10 mouse cellular contexts compared by ENCODE assay signal in genomic region chr8:92846684-92847083, GRCm38 (mm10). TPM values are rescaled to one million over a fixed set of nuclear protein-coding genes. Genes with fewer than 3 reads are reported as not detected.
DNase-seq lines count a peak whose midpoint lies in the region; ATAC-seq and TF ChIP-seq lines count a peak whose summit lies in the region.
"Had no signal": no experiment of that assay in that cellular context is flagged by ENCODE, and none has a peak within 500 bp of the region (broad histone marks: within the 10 kb centered on the region; RNA-seq: fewer than 3 reads in every experiment).

No protein-coding gene starts in this region.

- no peak for ATAC-seq in liver, postnatal 0 days
- no peak for ATAC-seq in CD4-positive, CD25-positive, alpha-beta regulatory T cell, adult 4 months

- no peaks in the 10 kb centered on the region for H3K4me1 ChIP-seq in liver, postnatal 0 days (ENCODE audit: insufficient read depth)
- no peaks in the 10 kb centered on the region for H3K4me1 ChIP-seq in cerebellum, adult 2 months (ENCODE audit: control insufficient read depth, insufficient read depth, low read length)

- no peak for TF ChIP-seq CTCF in liver, postnatal 0 days (IDR thresholded peaks at IDR 0.05; ENCODE audit: low read depth)
- TF ChIP-seq CTCF in cerebellum, adult 2 months (IDR thresholded peaks at IDR 0.05; ENCODE audit: borderline replicate concordance, insufficient read depth, low read depth, low read length) = no peak

- WGBS in liver, postnatal 0 days (ENCODE audit: insufficient replicate concordance) = 10% methylated on average over 3 of the region's 3 CpGs
- WGBS in cerebellum, adult 2 months = 18% methylated on average over 3 of the region's 3 CpGs

- no peaks in the 10 kb centered on the region for H3K9me3 ChIP-seq in liver, postnatal 0 days (ENCODE audit: low read length)

- TF ChIP-seq POLR2A in cerebellum, adult 2 months (IDR thresholded peaks at IDR 0.05; ENCODE audit: borderline replicate concordance, insufficient read depth, low read length) = no peak

- no peaks in the 10 kb centered on the region for H3K36me3 ChIP-seq in liver, postnatal 0 days (replicated peaks; ENCODE audit: insufficient read depth, low read length)

- H3K27me3 ChIP-seq in liver, postnatal 0 days (ENCODE audit: insufficient read depth, low read length) = no peaks in the 10 kb centered on the region
- H3K27me3 ChIP-seq in cerebellum, adult 2 months (ENCODE audit: control insufficient read depth, insufficient read depth, low read length) = no peaks in the 10 kb centered on the region

- 0 out of 2 replicates have a peak overlapping the region, but pooled peaks have one; percentile 13 for H3K4me2 ChIP-seq in liver, postnatal 0 days (ENCODE audit: low read depth, low read length)

- no peak for TF ChIP-seq EP300 in liver, postnatal 0 days (IDR thresholded peaks at IDR 0.05; ENCODE audit: low read depth)

- no peak overlapping the region for H3K9ac ChIP-seq in liver, postnatal 0 days (replicated peaks)

- H3K27ac ChIP-seq in liver, postnatal 0 days (ENCODE audit: low read depth) = no peak overlapping the region
- no peak overlapping the region for H3K27ac ChIP-seq in cerebellum, adult 2 months (ENCODE audit: insufficient read depth, low read length)

- H3K4me3 ChIP-seq in liver, postnatal 0 days (ENCODE audit: low read depth, low read length) = no peak overlapping the region
- no peak overlapping the region for H3K4me3 ChIP-seq in cerebellum, adult 2 months (replicated peaks; ENCODE audit: insufficient read depth, low read depth, low read length)

- DNase-seq in heart, adult 11 months = peak; percentile 91
- DNase-seq in heart, adult 9 months (ENCODE audit: low spot score in 2 of 2) = no peak
- DNase-seq in urinary bladder, postnatal 14 days (ENCODE audit: low spot score) = peak; percentile 44
- no peak for DNase-seq in urinary bladder, postnatal 36 days (ENCODE audit: low spot score in 2 of 2)
- DNase-seq in liver, postnatal 0 days = no peak
- DNase-seq in testis, postnatal 14 days (ENCODE audit: low spot score) = peak; percentile 40
- DNase-seq in cerebellum, adult 2 months = no peak

RNA-seq across cellular contexts. Expression of gene Lpcat2, which starts 8.5 kb away (rescaled TPM):
- 8.6 and 9.0 TPM in 2 replicates for polyA plus RNA-seq in liver, postnatal 0 days (2015; fragmentation: Nextera tagmentation; extraction: Ambion mirVana)
- polyA plus RNA-seq in CD4-positive, CD25-positive, alpha-beta regulatory T cell, adult 4 months (2017; shearing (Covaris generic)) = under 1 TPM in 1 of 2 experiments, not detected in 1; 0.22 TPM
- polyA plus RNA-seq in cerebellum, adult 2 months (2012; rRNA removed) = 8.4 and 10.6 TPM in 2 replicates

RNA-seq across cellular contexts. Expression of gene Mmp2, which starts 19.6 kb away (rescaled TPM):
- polyA plus RNA-seq in liver, postnatal 0 days (2015; fragmentation: Nextera tagmentation; extraction: Ambion mirVana) = 9.6 and 9.8 TPM in 2 replicates
- polyA plus RNA-seq in CD4-positive, CD25-positive, alpha-beta regulatory T cell, adult 4 months (2017; shearing (Covaris generic)) = not detected
- 2.8 TPM in 2 replicates for polyA plus RNA-seq in cerebellum, adult 2 months (2012; rRNA removed)

RNA-seq across cellular contexts. Expression of gene Capns2, which starts 54.5 kb away (rescaled TPM):
- not detected in 2 replicates for polyA plus RNA-seq in liver, postnatal 0 days (2015; fragmentation: Nextera tagmentation; extraction: Ambion mirVana)
- polyA plus RNA-seq in CD4-positive, CD25-positive, alpha-beta regulatory T cell, adult 4 months (2017; shearing (Covaris generic)) = not detected
- polyA plus RNA-seq in cerebellum, adult 2 months (2012; rRNA removed) = 0.39 and 0.46 TPM in 2 replicates
- polyA plus RNA-seq: C2C12; liver, adult 2 months had no signal

Comparison
In these comparisons a context has a peak if more than half of its experiments do, and no peak if none do; other contexts are left out.
1. DNase-seq: peak in heart, adult 11 months (single experiment), urinary bladder, postnatal 14 days (single experiment) and testis, postnatal 14 days (single experiment); none in heart, adult 9 months (0 of 2), urinary bladder, postnatal 36 days (0 of 2), liver, postnatal 0 days (single experiment) and cerebellum, adult 2 months (0 of 2).